Mouse (Mus musculus) limb, embryonic 15.5 days (tissue): Measurements from ENCODE around the gene Xirp1. TPM values are rescaled to one million over a fixed set of nuclear protein-coding genes. Genes with fewer than 3 reads are reported as not detected.

Source experiments
- polyA plus RNA-seq: library from polyadenylated mRNA; unstranded; fragments of >200 nt; fragmentation: Nextera tagmentation; extraction: Ambion mirVana; gene quantifications from 2 replicates; pipeline ENCODE4 v1.2.1, GENCODE M21; 2015

Xirp1 gene
- polyA plus RNA-seq, 1 experiment from 2014 or later = 1.2 TPM

Other genes starting within 250 kb of the Xirp1 start
- gene Scn11a, start 198.1 kb downstream of the Xirp1 start, polyA plus RNA-seq = 0.09 TPM in 1 of 2 replicates, not detected in the other
- 48.5 and 48.9 TPM in 2 replicates for gene Wdr48, start 128.7 kb downstream of the Xirp1 start, polyA plus RNA-seq
- 35.5 and 35.8 TPM in 2 replicates for gene Gorasp1, start 86.0 kb downstream of the Xirp1 start, polyA plus RNA-seq
- 0.09 and 0.13 TPM in 2 replicates for gene Ttc21a, start 86.0 kb downstream of the Xirp1 start, polyA plus RNA-seq
- 8.3 and 9.1 TPM in 2 replicates for gene Csrnp1, start 38.9 kb downstream of the Xirp1 start, polyA plus RNA-seq
- 15.1 and 16.0 TPM in 2 replicates for gene Cx3cr1, start 46.3 kb upstream of the Xirp1 start, polyA plus RNA-seq
- 5.2 and 6.6 TPM in 2 replicates for gene Ccr8, start 68.5 kb upstream of the Xirp1 start, polyA plus RNA-seq
- gene Slc25a38, start 86.8 kb upstream of the Xirp1 start, polyA plus RNA-seq = 27.4 and 30.2 TPM in 2 replicates
- 1,290 and 1,462 TPM in 2 replicates for gene Rpsa, start 104.1 kb upstream of the Xirp1 start, polyA plus RNA-seq
- 0.18 and 0.24 TPM in 2 replicates for gene Mobp, start 126.1 kb upstream of the Xirp1 start, polyA plus RNA-seq